Mouse (Mus musculus) bone marrow, adult 2 months (tissue): Measurements from ENCODE around the gene Slc18a2.

Experiments used
- CTCF ChIP-seq: fragments of 200-500 bp; IDR thresholded peaks from 2 replicates; pipeline ENCODE4 v1.5.1; 2011; ENCODE audit warnings: low read length, control low read depth; ENCODE audit not compliant: control insufficient read depth, insufficient read depth
- POLR2A ChIP-seq: fragments of 200-500 bp; IDR thresholded peaks from 2 replicates; pipeline ENCODE4 v1.6.1; 2011; ENCODE audit warnings: low read depth, mild to moderate bottlenecking, control low read depth, low read length, borderline replicate concordance; ENCODE audit not compliant: control insufficient read depth

GRCm38 (mm10) chr19:59336655-59337054 lies 76.0 kb downstream of the Slc18a2 start:
- TF ChIP-seq CTCF (no peak), POLR2A (no peak)
